Mouse (Mus musculus): ENCODE results near the gene Usp12. TPM values are rescaled to one million over a fixed set of nuclear protein-coding genes. Genes with fewer than 3 reads are reported as not detected.

The Usp12 gene
- polyA plus RNA-seq, 1 experiment from 2014 or later, result 12.1 TPM

GRCm38 (mm10) chr5:146812866-146813265, 18.1 kb upstream of the Usp12 start:
- H3K9ac ChIP-seq, result no peak overlapping the region
- H3K9me3 ChIP-seq (ENCODE audit: control insufficient read depth, low read length), result no peaks in the 10 kb centered on the region
- no peak overlapping the region for H3K4me2 ChIP-seq (replicated peaks)
- no peaks in the 10 kb centered on the region for H3K4me1 ChIP-seq (replicated peaks; ENCODE audit: control insufficient read depth, insufficient read depth, low read length)
- H3K4me3 ChIP-seq (replicated peaks; ENCODE audit: low read length), result no peak overlapping the region
- no peak for DNase-seq (ENCODE audit: low spot score)
- H3K36me3 ChIP-seq (replicated peaks; ENCODE audit: control insufficient read depth, insufficient read depth), result no peaks in the 10 kb centered on the region
- 92% methylated on average over 5 of the region's 5 CpGs for WGBS
- H3K27me3 ChIP-seq (ENCODE audit: control insufficient read depth, insufficient read depth, low read length), result no peaks in the 10 kb centered on the region
- no peak overlapping the region for H3K27ac ChIP-seq
- ATAC-seq (ENCODE audit: low FRiP score), result no peak

- Histone ChIP-seq H3K36me3 (replicated peaks; ENCODE audit: control insufficient read depth, insufficient read depth) (no peaks in the 10 kb centered on the region), H3K4me1 (replicated peaks; ENCODE audit: control insufficient read depth, insufficient read depth, low read length) (no peaks in the 10 kb centered on the region), H3K27ac (no peak overlapping the region), H3K4me2 (replicated peaks) (no peak overlapping the region), H3K9ac (no peak overlapping the region), H3K4me3 (replicated peaks; ENCODE audit: low read length) (no peak overlapping the region), H3K27me3 (ENCODE audit: control insufficient read depth, insufficient read depth, low read length) (no peaks in the 10 kb centered on the region), H3K9me3 (ENCODE audit: control insufficient read depth, low read length) (no peaks in the 10 kb centered on the region)
- WGBS, result 69% methylated on average over 5 of the region's 5 CpGs
- DNase-seq (ENCODE audit: low spot score) (no peak), ATAC-seq (ENCODE audit: low FRiP score) (no peak)
Measured at GRCm38 (mm10) chr5:146809951-146810350, 15.1 kb upstream of the Usp12 start.

- no peak overlapping the region for H3K4me3 ChIP-seq (replicated peaks; ENCODE audit: low read length)
- H3K9me3 ChIP-seq (ENCODE audit: control insufficient read depth, low read length), result peaks cover 10% of the 10 kb centered on the region
- ATAC-seq (ENCODE audit: low FRiP score) (no peak), DNase-seq (ENCODE audit: low spot score) (no peak)
- H3K4me2 ChIP-seq (replicated peaks), result no peak overlapping the region
- 78% methylated on average over 8 of the region's 8 CpGs for WGBS
- H3K9ac ChIP-seq, result no peak overlapping the region
- no peaks in the 10 kb centered on the region for H3K4me1 ChIP-seq (replicated peaks; ENCODE audit: control insufficient read depth, insufficient read depth, low read length)
- no peak overlapping the region for H3K27ac ChIP-seq
- H3K27me3 ChIP-seq (ENCODE audit: control insufficient read depth, insufficient read depth, low read length), result no peaks in the 10 kb centered on the region
- H3K36me3 ChIP-seq (replicated peaks; ENCODE audit: control insufficient read depth, insufficient read depth), result no peaks in the 10 kb centered on the region
Measured at GRCm38 (mm10) chr5:146806004-146806430, 11.2 kb upstream of the Usp12 start.

GRCm38 (mm10) chr5:146798031-146798430, 3.2 kb upstream of the Usp12 start:
- no peak overlapping the region for H3K4me3 ChIP-seq (replicated peaks; ENCODE audit: low read length)
- WGBS, result 32% methylated on average over 9 of the region's 9 CpGs
- H3K4me1 ChIP-seq (replicated peaks; ENCODE audit: control insufficient read depth, insufficient read depth, low read length), result peaks cover 5% of the 10 kb centered on the region
- ATAC-seq (ENCODE audit: low FRiP score) (no peak), DNase-seq (ENCODE audit: low spot score) (no peak)
- H3K9me3 ChIP-seq (ENCODE audit: control insufficient read depth, low read length), result peaks cover 10% of the 10 kb centered on the region
- no peaks in the 10 kb centered on the region for H3K27me3 ChIP-seq (ENCODE audit: control insufficient read depth, insufficient read depth, low read length)
- no peak overlapping the region for H3K9ac ChIP-seq
- no peaks in the 10 kb centered on the region for H3K36me3 ChIP-seq (replicated peaks; ENCODE audit: control insufficient read depth, insufficient read depth)
- no peak overlapping the region for H3K4me2 ChIP-seq (replicated peaks)
- H3K27ac ChIP-seq, result no peak overlapping the region

GRCm38 (mm10) chr5:146795728-146796127, 922 bp upstream of the Usp12 start:
- Histone ChIP-seq H3K4me3 (replicated peaks; ENCODE audit: low read length) (no peak overlapping the region), H3K27ac (no peak overlapping the region), H3K36me3 (replicated peaks; ENCODE audit: control insufficient read depth, insufficient read depth) (no peaks in the 10 kb centered on the region), H3K4me2 (replicated peaks) (no peak overlapping the region), H3K27me3 (ENCODE audit: control insufficient read depth, insufficient read depth, low read length) (no peaks in the 10 kb centered on the region), H3K9ac (no peak overlapping the region), H3K4me1 (replicated peaks; ENCODE audit: control insufficient read depth, insufficient read depth, low read length) (peaks cover 28% of the 10 kb centered on the region), H3K9me3 (ENCODE audit: control insufficient read depth, low read length) (no peaks in the 10 kb centered on the region)
- DNase-seq (ENCODE audit: low spot score) (no peak), ATAC-seq (ENCODE audit: low FRiP score) (no peak)
- 74% methylated on average over 13 of the region's 13 CpGs for WGBS

GRCm38 (mm10) chr5:146794084-146794852, 538 bp downstream of the Usp12 start:
- DNase-seq (ENCODE audit: low spot score), result no peak

GRCm38 (mm10) chr5:146793630-146794083, 1.1 kb downstream of the Usp12 start:
- peak overlapping the region; percentile 89; the same call in 1 of the 2 replicates for H3K27ac ChIP-seq
- 5% methylated on average over 18 of the region's 18 CpGs for WGBS

More at GRCm38 (mm10) chr5:146794084-146794852, 538 bp downstream of the Usp12 start:
- peak overlapping the region; percentile 66 for H3K4me2 ChIP-seq (replicated peaks)
- ATAC-seq (ENCODE audit: low FRiP score), result peak; percentile 63
- no peaks in the 10 kb centered on the region for H3K9me3 ChIP-seq (ENCODE audit: control insufficient read depth, low read length)
- H3K27ac ChIP-seq, result peak overlapping the region; percentile 89
- WGBS, result under 1% methylated on average over 63 of the region's 83 CpGs
- H3K36me3 ChIP-seq (replicated peaks; ENCODE audit: control insufficient read depth, insufficient read depth), result no peaks in the 10 kb centered on the region
- H3K4me3 ChIP-seq (replicated peaks; ENCODE audit: low read length), result peak overlapping the region; percentile 96
- no peaks in the 10 kb centered on the region for H3K27me3 ChIP-seq (ENCODE audit: control insufficient read depth, insufficient read depth, low read length)
- H3K9ac ChIP-seq, result peak overlapping the region; percentile 94
- H3K4me1 ChIP-seq (replicated peaks; ENCODE audit: control insufficient read depth, insufficient read depth, low read length), result peaks cover 28% of the 10 kb centered on the region

GRCm38 (mm10) chr5:146792140-146792791, 2.5 kb downstream of the Usp12 start:
- Histone ChIP-seq H3K4me1 (replicated peaks; ENCODE audit: control insufficient read depth, insufficient read depth, low read length) (peaks cover 28% of the 10 kb centered on the region), H3K36me3 (replicated peaks; ENCODE audit: control insufficient read depth, insufficient read depth) (no peaks in the 10 kb centered on the region), H3K4me3 (replicated peaks; ENCODE audit: low read length) (no peak overlapping the region), H3K9ac (no peak overlapping the region), H3K9me3 (ENCODE audit: control insufficient read depth, low read length) (no peaks in the 10 kb centered on the region), H3K27ac (no peak overlapping the region), H3K4me2 (replicated peaks) (no peak overlapping the region), H3K27me3 (ENCODE audit: control insufficient read depth, insufficient read depth, low read length) (no peaks in the 10 kb centered on the region)
- 79% methylated on average over 7 of the region's 7 CpGs for WGBS
- ATAC-seq (ENCODE audit: low FRiP score), result no peak
- no peak for DNase-seq (ENCODE audit: low spot score)

More at GRCm38 (mm10) chr5:146793630-146794083, 1.1 kb downstream of the Usp12 start:
- peaks cover 28% of the 10 kb centered on the region for H3K4me1 ChIP-seq (replicated peaks; ENCODE audit: control insufficient read depth, insufficient read depth, low read length)
- H3K36me3 ChIP-seq (replicated peaks; ENCODE audit: control insufficient read depth, insufficient read depth), result no peaks in the 10 kb centered on the region
- DNase-seq (ENCODE audit: low spot score) (no peak), ATAC-seq (ENCODE audit: low FRiP score) (no peak)
- peak overlapping the region; percentile 96 for H3K4me3 ChIP-seq (replicated peaks; ENCODE audit: low read length)
- H3K27me3 ChIP-seq (ENCODE audit: control insufficient read depth, insufficient read depth, low read length), result no peaks in the 10 kb centered on the region
- H3K4me2 ChIP-seq (replicated peaks), result peak overlapping the region; percentile 66
- H3K9me3 ChIP-seq (ENCODE audit: control insufficient read depth, low read length), result no peaks in the 10 kb centered on the region
- H3K9ac ChIP-seq, result peak overlapping the region; percentile 94

- ATAC-seq (ENCODE audit: low FRiP score) (no peak), DNase-seq (ENCODE audit: low spot score) (no peak)
- no peak overlapping the region for H3K4me2 ChIP-seq (replicated peaks)
- 74% methylated on average over 8 of the region's 8 CpGs for WGBS
- H3K27me3 ChIP-seq (ENCODE audit: control insufficient read depth, insufficient read depth, low read length), result no peaks in the 10 kb centered on the region
- H3K36me3 ChIP-seq (replicated peaks; ENCODE audit: control insufficient read depth, insufficient read depth), result no peaks in the 10 kb centered on the region
- peaks cover 28% of the 10 kb centered on the region for H3K4me1 ChIP-seq (replicated peaks; ENCODE audit: control insufficient read depth, insufficient read depth, low read length)
- no peak overlapping the region for H3K4me3 ChIP-seq (replicated peaks; ENCODE audit: low read length)
- H3K9me3 ChIP-seq (ENCODE audit: control insufficient read depth, low read length), result no peaks in the 10 kb centered on the region
- 0 out of 2 replicates have a peak overlapping the region, but pooled peaks have one; percentile 2 for H3K9ac ChIP-seq
- no peak overlapping the region for H3K27ac ChIP-seq
Measured at GRCm38 (mm10) chr5:146790944-146791343, 3.9 kb downstream of the Usp12 start.
